Mouse (Mus musculus) lung, embryonic 15.5 days (tissue): ENCODE data around the gene Myl7. TPM values are rescaled to one million over a fixed set of nuclear protein-coding genes. Genes with fewer than 3 reads are reported as not detected.
"Not testable (repeated sequence)": the region's sequence is repeated elsewhere in the genome, so short reads cannot be mapped to it uniquely, and the experiment has no call there.

Experiments used
- ATAC-seq: fragments of 200-750 bp; cut with Nextera tagmentation; 2 replicates; pipeline ENCODE4 v1.8.0; 2017; ENCODE audit warnings: moderate number of reproducible peaks, borderline replicate concordance; ENCODE audit not compliant: low FRiP score, low TSS enrichment; ENCODE audit errors: extremely low read depth
- H3K27ac ChIP-seq: fragments of 300-500 bp; sonication (generic); 2 replicates; pipeline ENCODE4 v1.5.1; 2015; ENCODE audit warnings: moderate library complexity, mild to moderate bottlenecking, inconsistent platforms
- H3K27me3 ChIP-seq: fragments of 300-500 bp; sonication (generic); 2 replicates; pipeline ENCODE4 v1.6.1; 2015; ENCODE audit warnings: inconsistent platforms
- H3K36me3 ChIP-seq: fragments of 300-500 bp; sonication (generic); 2 replicates; pipeline ENCODE4 v1.6.1; 2015; ENCODE audit warnings: inconsistent platforms
- H3K4me1 ChIP-seq: fragments of 300-500 bp; sonication (generic); 2 replicates; pipeline ENCODE4 v1.6.1; 2015; ENCODE audit warnings: inconsistent platforms
- H3K4me2 ChIP-seq: fragments of 300-500 bp; sonication (generic); 2 replicates; pipeline ENCODE4 v1.6.1; 2015; ENCODE audit warnings: inconsistent platforms, mild to moderate bottlenecking, moderate library complexity
- H3K4me3 ChIP-seq: fragments of 300-500 bp; sonication (generic); 2 replicates; pipeline ENCODE4 v1.5.1; 2015; ENCODE audit warnings: mild to moderate bottlenecking, inconsistent platforms
- H3K9ac ChIP-seq: fragments of 300-500 bp; sonication (generic); 2 replicates; pipeline ENCODE4 v1.6.1; 2015; ENCODE audit warnings: inconsistent platforms
- H3K9me3 ChIP-seq: fragments of 300-500 bp; sonication (generic); 2 replicates; pipeline ENCODE4 v1.6.1; 2016; ENCODE audit warnings: inconsistent platforms
- WGBS: fragments of 180-500 bp; shearing (Covaris S2); methylation state at CpG from one replicate; pipeline ENCODE4 v1.1.7; 2015; 5-methylcytosine and 5-hydroxymethylcytosine counted together
- polyA plus RNA-seq: library from polyadenylated mRNA; unstranded; fragments of >200 nt; fragmentation: Nextera tagmentation; extraction: Ambion mirVana; gene quantifications from 2 replicates; pipeline ENCODE4 v1.2.1, GENCODE M21; 2015

Myl7 gene
- polyA plus RNA-seq, 1 experiment from 2014 or later: 720 TPM

DNA sequence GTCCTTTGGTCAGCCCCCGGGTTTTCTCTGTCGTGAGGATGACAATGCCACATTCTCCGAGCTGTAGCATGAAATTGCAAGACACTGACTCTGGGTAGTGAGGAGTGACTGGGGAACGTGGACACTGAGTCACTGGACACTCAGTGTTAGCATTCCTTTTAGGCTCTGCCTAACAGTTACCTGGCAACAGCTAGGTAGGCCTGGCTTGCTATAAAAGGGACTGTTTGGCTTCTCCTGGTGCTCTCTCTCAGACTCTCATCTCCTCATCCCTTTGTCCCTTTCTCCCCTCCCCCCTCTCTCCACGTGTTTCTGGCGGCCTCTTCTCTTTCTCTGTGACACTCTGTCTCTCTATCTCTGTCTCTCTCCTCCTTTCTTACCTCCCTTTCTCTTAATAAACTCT is 3.8 kb upstream of the Myl7 start:
- 12% methylated on average over 6 of the region's 6 CpGs for WGBS
- H3K36me3 ChIP-seq: no peaks in the 10 kb centered on the region
- peak overlapping the region; percentile 39 for H3K4me3 ChIP-seq
- ATAC-seq: no peak
- H3K9ac ChIP-seq: peak overlapping the region; percentile 44; the same call in 1 of the 2 replicates
- H3K4me1 ChIP-seq: peaks cover 22% of the 10 kb centered on the region
- H3K27ac ChIP-seq: no peak overlapping the region
- peaks cover 9% of the 10 kb centered on the region; the same call in 1 of the 2 replicates for H3K27me3 ChIP-seq
- no peaks in the 10 kb centered on the region for H3K9me3 ChIP-seq
- H3K4me2 ChIP-seq: peak overlapping the region; percentile 75

DNA sequence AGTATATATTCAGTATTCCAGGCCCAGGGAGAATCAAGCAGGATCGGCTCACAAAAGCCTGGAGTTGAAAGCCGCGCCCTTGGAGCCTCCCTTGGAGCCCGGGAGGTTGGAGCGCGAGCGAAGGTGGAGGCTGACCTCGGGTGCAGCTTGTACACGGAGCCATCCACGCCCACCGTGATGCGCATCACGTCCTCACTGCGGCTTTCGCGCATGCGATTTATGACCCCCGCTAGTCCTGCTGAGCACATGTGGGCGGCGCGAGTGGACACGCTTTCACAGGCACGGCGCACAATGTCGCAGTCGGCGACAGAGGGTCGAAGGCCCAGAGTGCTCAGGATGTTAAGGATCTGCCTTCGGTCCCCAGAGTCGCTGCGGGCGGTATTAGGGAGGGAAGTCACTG is 3.4 kb upstream of the Myl7 start:
- peaks cover 9% of the 10 kb centered on the region; the same call in 1 of the 2 replicates for H3K27me3 ChIP-seq
- peaks cover 26% of the 10 kb centered on the region for H3K4me1 ChIP-seq
- no peaks in the 10 kb centered on the region for H3K36me3 ChIP-seq
- 3% methylated on average over 32 of the region's 32 CpGs for WGBS
- H3K9me3 ChIP-seq: no peaks in the 10 kb centered on the region
- peak; percentile 45; the same call in 1 of the 2 replicates for ATAC-seq
- H3K27ac ChIP-seq: no peak overlapping the region
- peak overlapping the region; percentile 75 for H3K4me2 ChIP-seq
- peak overlapping the region; percentile 44 for H3K9ac ChIP-seq
- peak overlapping the region; percentile 39 for H3K4me3 ChIP-seq

GRCm38 (mm10) chr11:5901320-5901719 is 2.7 kb upstream of the Myl7 start:
- WGBS: 36% methylated on average over 3 of the region's 3 CpGs
- peak overlapping the region; percentile 44; the same call in 1 of the 2 replicates for H3K9ac ChIP-seq
- H3K27ac ChIP-seq: no peak overlapping the region
- H3K36me3 ChIP-seq: no peaks in the 10 kb centered on the region
- H3K4me2 ChIP-seq: peak overlapping the region; percentile 75
- H3K27me3 ChIP-seq: peaks cover 9% of the 10 kb centered on the region; the same call in 1 of the 2 replicates
- peak overlapping the region; percentile 39 for H3K4me3 ChIP-seq
- no peak for ATAC-seq
- H3K4me1 ChIP-seq: peaks cover 27% of the 10 kb centered on the region
- no peaks in the 10 kb centered on the region for H3K9me3 ChIP-seq

GRCm38 (mm10) chr11:5899286-5899685 is 704 bp upstream of the Myl7 start:
- H3K4me2 ChIP-seq: no peak overlapping the region

DNA sequence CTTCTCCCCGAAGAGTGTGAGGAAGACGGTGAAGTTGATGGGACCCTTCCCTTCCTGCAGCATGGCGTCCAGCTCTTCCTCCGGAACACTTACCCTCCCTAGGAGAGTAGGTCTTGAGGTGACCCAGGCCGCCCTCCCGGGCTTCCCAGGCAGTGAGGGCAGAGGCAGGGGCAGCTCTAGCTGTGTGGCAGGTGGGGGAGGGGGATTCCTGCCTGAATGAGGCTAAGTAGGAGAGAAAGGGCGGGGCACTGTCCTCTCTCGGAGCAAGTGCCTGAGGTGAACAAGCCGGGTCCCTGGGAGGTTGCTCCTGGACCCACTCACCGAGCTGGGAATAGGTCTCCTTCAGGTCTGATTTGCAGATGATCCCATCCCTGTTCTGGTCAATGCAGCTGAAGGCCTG is 743 bp downstream of the Myl7 start:
- no peak overlapping the region for H3K27ac ChIP-seq
- H3K9ac ChIP-seq: no peak overlapping the region
- H3K4me3 ChIP-seq: no peak overlapping the region

More at GRCm38 (mm10) chr11:5899286-5899685, 704 bp upstream of the Myl7 start:
- H3K9ac ChIP-seq: no peak overlapping the region
- H3K4me3 ChIP-seq: no peak overlapping the region
- H3K9me3 ChIP-seq: no peaks in the 10 kb centered on the region
- H3K27ac ChIP-seq: no peak overlapping the region
- H3K27me3 ChIP-seq: peaks cover 9% of the 10 kb centered on the region; the same call in 1 of the 2 replicates
- H3K36me3 ChIP-seq: no peaks in the 10 kb centered on the region
- ATAC-seq: no peak
- peaks cover 27% of the 10 kb centered on the region for H3K4me1 ChIP-seq
- WGBS: 91% methylated on average over 10 of the region's 10 CpGs

GRCm38 (mm10) chr11:5897230-5897629 is 1.4 kb downstream of the Myl7 start:
- peaks cover 4% of the 10 kb centered on the region; the same call in 1 of the 2 replicates for H3K27me3 ChIP-seq
- no peak for ATAC-seq
- no peak overlapping the region for H3K9ac ChIP-seq
- 15% methylated on average over 16 of the region's 16 CpGs for WGBS
- no peak overlapping the region for H3K4me3 ChIP-seq
- H3K36me3 ChIP-seq: no peaks in the 10 kb centered on the region
- H3K4me2 ChIP-seq: peak overlapping the region; percentile 42
- peaks cover 30% of the 10 kb centered on the region for H3K4me1 ChIP-seq
- no peak overlapping the region for H3K27ac ChIP-seq
- no peaks in the 10 kb centered on the region for H3K9me3 ChIP-seq

More for the DNA sequence above, 743 bp downstream of the Myl7 start:
- Histone ChIP-seq H3K9me3 (no peaks in the 10 kb centered on the region), H3K27me3 (peaks cover 7% of the 10 kb centered on the region; the same call in 1 of the 2 replicates), H3K4me1 (peaks cover 27% of the 10 kb centered on the region), H3K36me3 (no peaks in the 10 kb centered on the region), H3K4me2 (peak overlapping the region; percentile 42)
- ATAC-seq: no peak
- WGBS: 20% methylated on average over 10 of the region's 10 CpGs

GRCm38 (mm10) chr11:5893807-5894206 is 4.8 kb downstream of the Myl7 start:
- Histone ChIP-seq H3K27me3 (no peaks in the 10 kb centered on the region), H3K4me3 (no peak overlapping the region), H3K4me1 (peaks cover 25% of the 10 kb centered on the region), H3K27ac (no peak overlapping the region), H3K9ac (no peak overlapping the region), H3K36me3 (no peaks in the 10 kb centered on the region), H3K9me3 (no peaks in the 10 kb centered on the region), H3K4me2 (no peak overlapping the region)
- no peak for ATAC-seq
- 67% methylated on average over 6 of the region's 6 CpGs for WGBS

DNA sequence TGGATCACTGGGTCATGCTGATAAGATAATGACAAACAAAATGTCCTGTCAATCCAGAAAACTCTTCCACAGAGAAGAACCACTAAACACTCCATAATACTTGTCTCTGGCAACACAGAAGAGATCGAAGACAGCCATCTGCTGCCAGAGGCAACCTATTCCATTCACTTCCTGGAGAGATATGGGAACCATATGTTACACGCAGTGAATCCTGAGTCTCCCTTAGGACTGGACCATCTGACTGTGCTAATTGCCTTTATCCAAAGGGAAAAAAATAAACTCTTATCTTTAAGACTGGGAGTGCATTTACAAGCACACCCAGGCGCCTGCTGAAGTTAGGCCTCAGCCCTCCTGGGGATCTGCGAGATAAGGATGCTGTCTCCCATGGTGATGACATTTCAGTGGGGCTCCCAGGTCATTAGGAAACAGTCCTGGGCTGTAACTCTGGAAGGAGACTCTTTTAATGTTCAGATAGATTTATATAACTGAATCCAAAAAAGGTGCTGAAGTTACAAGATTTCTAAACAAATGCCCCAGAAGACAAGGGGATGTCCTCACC is 5.7 kb downstream of the Myl7 start:
- Histone ChIP-seq H3K36me3 (no peaks in the 10 kb centered on the region), H3K4me1 (peaks cover 19% of the 10 kb centered on the region), H3K9ac (0 out of 2 replicates have a peak overlapping the region, but pooled peaks have one; percentile 8), H3K27me3 (no peaks in the 10 kb centered on the region), H3K4me2 (no peak overlapping the region), H3K4me3 (no peak overlapping the region), H3K27ac (no peak overlapping the region), H3K9me3 (no peaks in the 10 kb centered on the region)
- peak; percentile 30; the same call in 1 of the 2 replicates for ATAC-seq
- WGBS: 31% methylated on average over 4 of the region's 4 CpGs

DNA sequence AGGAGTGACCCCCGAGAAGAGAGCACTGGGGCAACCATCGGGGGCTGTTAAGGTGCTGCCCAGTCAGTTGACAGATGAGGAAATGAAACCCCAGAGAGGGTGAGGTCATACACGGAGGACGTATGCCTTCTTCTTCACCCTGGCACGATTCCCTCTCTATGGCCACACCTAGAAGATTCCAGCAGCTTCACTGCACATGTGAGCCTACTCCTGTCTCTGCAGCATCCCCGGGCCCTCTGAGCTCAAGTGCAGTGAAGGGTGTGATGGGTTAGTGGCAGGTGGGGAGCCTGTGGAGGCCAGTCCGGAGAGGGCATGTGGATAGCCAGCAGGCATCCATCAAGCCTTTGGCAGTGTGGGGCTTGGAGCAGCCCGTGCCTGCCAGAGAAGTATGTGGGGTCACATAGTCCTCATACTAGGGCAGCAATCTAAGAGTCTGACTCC is 6.4 kb downstream of the Myl7 start:
- no peak overlapping the region for H3K4me3 ChIP-seq
- H3K9me3 ChIP-seq: no peaks in the 10 kb centered on the region
- no peaks in the 10 kb centered on the region for H3K36me3 ChIP-seq
- H3K9ac ChIP-seq: 0 out of 2 replicates have a peak overlapping the region, but pooled peaks have one; percentile 8
- WGBS: 11% methylated on average over 8 of the region's 8 CpGs
- no peaks in the 10 kb centered on the region for H3K27me3 ChIP-seq
- no peak for ATAC-seq
- H3K27ac ChIP-seq: no peak overlapping the region
- H3K4me2 ChIP-seq: no peak overlapping the region
- H3K4me1 ChIP-seq: peaks cover 12% of the 10 kb centered on the region

- not testable (repeated sequence) for H3K4me3 ChIP-seq, ATAC-seq, H3K27ac ChIP-seq, H3K9me3 ChIP-seq, H3K9ac ChIP-seq, H3K4me1 ChIP-seq, H3K4me2 ChIP-seq, H3K36me3 ChIP-seq, H3K27me3 ChIP-seq
- 44% methylated on average over 5 of the region's 5 CpGs for WGBS
These were observed 10.0 kb downstream of the Myl7 start for GRCm38 (mm10) chr11:5888563-5888962.

DNA sequence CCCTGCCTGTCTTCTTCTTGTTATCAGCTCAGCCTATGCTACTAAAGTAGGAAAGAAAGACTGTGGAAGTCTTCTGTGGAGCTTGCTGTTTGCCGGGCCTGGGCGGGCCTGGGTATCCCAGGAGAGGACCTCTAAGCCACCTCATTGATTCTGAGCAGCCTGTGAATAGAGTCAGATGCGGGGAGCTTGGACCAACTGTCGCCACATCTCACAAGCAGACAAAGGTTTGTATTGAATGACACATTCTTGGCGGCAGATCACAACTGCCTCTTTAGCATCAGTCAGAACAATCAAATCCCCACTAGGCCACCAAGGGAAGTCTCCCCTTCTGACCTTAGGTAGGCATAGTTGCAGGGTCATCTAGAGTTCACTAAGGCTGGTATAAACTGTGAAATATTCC is 11.3 kb downstream of the Myl7 start:
- 29% methylated on average over 5 of the region's 5 CpGs for WGBS
- Histone ChIP-seq H3K36me3 (no peaks in the 10 kb centered on the region), H3K27me3 (no peaks in the 10 kb centered on the region), H3K27ac (no peak overlapping the region), H3K4me1 (peaks cover 6% of the 10 kb centered on the region; the same call in 1 of the 2 replicates), H3K9ac (no peak overlapping the region), H3K4me2 (no peak overlapping the region), H3K9me3 (no peaks in the 10 kb centered on the region), H3K4me3 (no peak overlapping the region)
- no peak for ATAC-seq

- WGBS: 15% methylated on average over 9 of the region's 9 CpGs
- Histone ChIP-seq H3K4me2 (no peak overlapping the region), H3K36me3 (no peaks in the 10 kb centered on the region), H3K4me1 (no peaks in the 10 kb centered on the region; the same call in 1 of the 2 replicates), H3K9ac (no peak overlapping the region), H3K27me3 (no peaks in the 10 kb centered on the region), H3K4me3 (no peak overlapping the region), H3K27ac (no peak overlapping the region), H3K9me3 (no peaks in the 10 kb centered on the region)
- no peak for ATAC-seq
These were observed 12.4 kb downstream of the Myl7 start for GRCm38 (mm10) chr11:5886187-5886586.
